Mouse (Mus musculus) forebrain, postnatal 0 days (tissue): ENCODE data around the gene Kcnh7. TPM values are rescaled to one million over a fixed set of nuclear protein-coding genes. Genes with fewer than 3 reads are reported as not detected.
"Not testable (repeated sequence)": the region's sequence is repeated elsewhere in the genome, so short reads cannot be mapped to it uniquely, and the experiment has no call there.

Source experiments
- ATAC-seq: fragments of 200-750 bp; cut with Nextera tagmentation; 2 replicates; pipeline ENCODE4 v1.8.0; 2017; ENCODE audit warnings: mild to moderate bottlenecking, moderate library complexity
- DNase-seq: peaks from one replicate; pipeline ENCODE4 v3.0.0-alpha.2; 2015
- H3K27ac ChIP-seq: fragments of 300-500 bp; sonication (generic); 2 replicates; pipeline ENCODE4 v1.5.1; 2014; ENCODE audit warnings: low read depth, mild to moderate bottlenecking, antibody characterized with exemption, low read length, moderate library complexity, mixed read lengths
- H3K27me3 ChIP-seq: fragments of 300-500 bp; sonication (generic); 2 replicates; pipeline ENCODE4 v1.6.1; 2014; ENCODE audit warnings: mild to moderate bottlenecking, low read length, mixed read lengths; ENCODE audit not compliant: insufficient read depth
- H3K36me3 ChIP-seq: fragments of 300-500 bp; sonication (generic); 2 replicates; pipeline ENCODE4 v1.6.1; 2014; ENCODE audit warnings: mild to moderate bottlenecking, moderate library complexity; ENCODE audit not compliant: insufficient read depth
- H3K4me1 ChIP-seq: fragments of 300-500 bp; sonication (generic); 2 replicates; pipeline ENCODE4 v1.6.1; 2014; ENCODE audit warnings: antibody characterized with exemption; ENCODE audit not compliant: insufficient read depth
- H3K4me2 ChIP-seq: fragments of 300-500 bp; sonication (generic); 2 replicates; pipeline ENCODE4 v1.6.1; 2014; ENCODE audit warnings: low read depth, mild to moderate bottlenecking, moderate library complexity
- H3K4me3 ChIP-seq: fragments of 300-500 bp; sonication (generic); 2 replicates; pipeline ENCODE4 v1.5.1; 2014; ENCODE audit warnings: low read depth, low read length, mixed read lengths
- H3K9ac ChIP-seq: fragments of 300-500 bp; sonication (generic); 2 replicates; pipeline ENCODE4 v1.6.1; 2014; ENCODE audit warnings: mild to moderate bottlenecking
- H3K9me3 ChIP-seq: fragments of 300-500 bp; sonication (generic); 2 replicates; pipeline ENCODE4 v1.6.1; 2016; ENCODE audit warnings: low read length
- CTCF ChIP-seq: sonication (generic); IDR thresholded peaks from 2 replicates; pipeline ENCODE4 v1.5.1; 2016; ENCODE audit warnings: antibody characterized with exemption, control low read depth, low read depth
- WGBS: fragments of 180-500 bp; shearing (Covaris S2); extraction: QIAGEN DNeasy Blood & Tissue Kit; methylation state at CpG from one replicate; pipeline ENCODE4 v1.1.7; 2014; 5-methylcytosine and 5-hydroxymethylcytosine counted together
- polyA plus RNA-seq: library from polyadenylated mRNA; unstranded; fragments of >200 nt; fragmentation: Nextera tagmentation; extraction: Ambion mirVana; gene quantifications from 2 replicates; pipeline ENCODE4 v1.2.1, GENCODE M21; 2015
- total RNA-seq: library from RNA; depleted of rRNA; stranded (reverse); fragments of >200 nt; gene quantifications from 2 replicates; pipeline ENCODE4 v1.2.3, GENCODE M21; 2014

Kcnh7 gene
- total and polyA plus RNA-seq, 2 experiments from 2014 or later: 7.3 to 17.9 TPM

DNA sequence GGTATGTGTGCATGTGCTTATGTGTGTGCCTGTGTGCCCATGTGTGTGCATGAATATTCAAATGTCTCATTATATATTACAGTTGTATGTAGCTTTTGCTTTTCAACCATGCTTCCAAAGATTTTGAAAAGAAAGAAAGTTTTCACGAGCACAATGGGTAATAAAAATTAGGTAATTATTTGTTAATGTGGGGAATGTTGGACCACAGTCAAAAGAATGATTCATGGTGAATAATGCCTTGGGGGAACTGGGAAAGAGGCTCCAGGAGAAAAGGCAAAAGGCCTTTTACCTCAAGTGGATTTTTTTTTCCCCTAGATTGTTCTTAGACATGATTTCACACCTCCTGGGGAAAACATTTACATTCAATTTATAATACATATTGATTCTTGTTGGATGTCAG, 458.1 kb downstream of the Kcnh7 start:
- H3K4me2 ChIP-seq: no peak overlapping the region

DNA sequence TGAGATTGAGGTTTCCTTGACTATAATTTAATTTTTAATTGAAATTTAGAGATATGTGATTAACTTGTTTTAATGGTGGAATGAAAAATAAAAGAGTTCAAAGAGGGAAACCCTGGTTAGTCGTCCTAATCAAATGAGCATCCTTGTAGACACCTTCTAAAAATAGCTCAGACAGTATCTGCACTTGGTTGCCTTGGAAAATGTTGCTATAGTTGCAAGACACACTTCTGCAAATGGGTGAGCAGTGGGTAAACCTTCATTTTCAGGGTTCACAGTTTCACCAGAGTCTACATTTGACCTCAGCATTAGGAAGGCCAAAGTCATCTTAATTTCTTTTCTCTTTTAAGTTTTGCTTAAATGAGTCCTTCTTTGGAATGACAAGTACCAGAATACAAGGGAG, 465.7 kb downstream of the Kcnh7 start:
- DNase-seq: peak; percentile 36
- Histone ChIP-seq H3K9ac (no peak overlapping the region), H3K4me3 (no peak overlapping the region), H3K9me3 (no peaks in the 10 kb centered on the region), H3K4me1 (no peaks in the 10 kb centered on the region), H3K36me3 (0 out of 2 replicates have a peak, but pooled peaks cover 4% of the 10 kb centered on the region), H3K4me2 (no peak overlapping the region), H3K27me3 (no peaks in the 10 kb centered on the region), H3K27ac (no peak overlapping the region)
- WGBS: 22% methylated on average over 1 of the region's 1 CpGs
- TF ChIP-seq CTCF: no peak
- ATAC-seq: peak; percentile 88

More for the DNA sequence above, 458.1 kb downstream of the Kcnh7 start:
- Histone ChIP-seq H3K4me3 (no peak overlapping the region), H3K9me3 (no peaks in the 10 kb centered on the region), H3K4me1 (no peaks in the 10 kb centered on the region), H3K27me3 (no peaks in the 10 kb centered on the region), H3K27ac (no peak overlapping the region), H3K9ac (no peak overlapping the region), H3K36me3 (no peaks in the 10 kb centered on the region)
- 32% methylated on average over 1 of the region's 1 CpGs for WGBS
- no peak for ATAC-seq
- no peak for TF ChIP-seq CTCF
- no peak for DNase-seq

DNA sequence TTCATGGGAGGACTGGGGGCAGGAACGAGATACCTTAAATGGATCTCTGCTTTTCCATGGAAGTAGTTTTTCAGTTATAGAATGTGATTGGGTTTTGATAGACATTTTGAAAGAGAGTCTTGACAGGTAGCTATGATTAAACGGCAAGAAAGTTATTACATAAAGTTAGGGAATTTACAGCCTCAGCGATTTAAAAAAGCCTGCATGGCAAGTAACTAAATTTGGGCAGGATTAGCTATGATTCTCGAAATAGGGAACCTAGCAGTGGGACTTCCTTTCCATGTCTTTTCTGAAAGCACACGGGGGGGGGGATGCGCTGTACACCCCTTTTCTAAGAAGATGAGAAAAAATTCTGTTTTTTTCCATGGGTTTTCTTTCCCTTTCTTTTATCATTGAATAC, 466.8 kb downstream of the Kcnh7 start:
- H3K27me3 ChIP-seq: no peaks in the 10 kb centered on the region
- H3K36me3 ChIP-seq: 0 out of 2 replicates have a peak, but pooled peaks cover 4% of the 10 kb centered on the region
- H3K4me2 ChIP-seq: no peak overlapping the region
- H3K9me3 ChIP-seq: no peaks in the 10 kb centered on the region
- 76% methylated on average over 6 of the region's 6 CpGs for WGBS
- no peak overlapping the region for H3K4me3 ChIP-seq
- DNase-seq (no peak), ATAC-seq (no peak)
- no peak for TF ChIP-seq CTCF
- 0 out of 2 replicates have a peak overlapping the region, but pooled peaks have one; percentile 42 for H3K27ac ChIP-seq
- no peak overlapping the region for H3K9ac ChIP-seq
- H3K4me1 ChIP-seq: no peaks in the 10 kb centered on the region

DNA sequence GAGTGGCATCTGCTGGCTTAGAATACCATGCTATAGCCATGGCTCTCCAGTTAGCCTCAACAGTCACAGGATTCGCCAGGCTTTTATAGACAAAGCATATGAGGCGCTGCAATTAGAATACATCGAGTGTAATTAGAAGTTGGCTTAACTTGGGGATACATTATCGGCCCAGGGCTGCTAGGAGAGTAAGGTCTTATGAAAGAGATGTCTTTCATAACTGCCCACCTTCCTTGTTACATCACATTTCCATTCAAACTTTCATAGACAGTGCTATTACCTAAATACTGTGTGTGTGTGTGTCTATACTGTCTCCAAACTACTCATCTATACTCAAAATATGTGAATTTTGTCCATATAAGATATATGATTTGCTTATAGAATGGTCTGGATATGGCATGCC, 468.8 kb downstream of the Kcnh7 start:
- ATAC-seq: no peak
- Histone ChIP-seq H3K27ac (no peak overlapping the region), H3K4me1 (no peaks in the 10 kb centered on the region), H3K4me2 (no peak overlapping the region), H3K4me3 (no peak overlapping the region), H3K27me3 (no peaks in the 10 kb centered on the region), H3K9me3 (no peaks in the 10 kb centered on the region), H3K9ac (no peak overlapping the region), H3K36me3 (0 out of 2 replicates have a peak, but pooled peaks cover 4% of the 10 kb centered on the region)
- 83% methylated on average over 4 of the region's 4 CpGs for WGBS
- TF ChIP-seq CTCF: no peak
- DNase-seq: no peak

DNA sequence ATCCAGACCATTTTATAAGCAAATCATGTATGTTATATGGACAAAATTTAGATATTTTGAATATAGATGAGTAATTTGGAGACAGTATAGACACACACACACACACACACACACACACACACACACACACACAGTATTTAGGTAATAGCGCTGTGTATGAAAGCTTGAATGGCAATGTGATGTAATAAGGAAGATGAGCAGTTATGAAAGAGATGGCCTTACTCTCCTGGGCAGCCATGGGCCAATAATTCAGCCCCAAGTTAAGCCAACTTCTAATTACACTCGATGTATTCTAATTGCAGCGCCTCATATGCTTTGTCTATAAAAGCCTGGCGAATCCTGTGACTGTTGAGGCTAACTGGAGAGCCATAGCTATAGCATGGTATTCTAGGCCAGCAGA, 469.7 kb downstream of the Kcnh7 start:
- not testable (repeated sequence) for H3K27ac ChIP-seq, ATAC-seq, H3K4me1 ChIP-seq, H3K27me3 ChIP-seq, H3K4me3 ChIP-seq, DNase-seq, H3K4me2 ChIP-seq, H3K9me3 ChIP-seq, H3K36me3 ChIP-seq, H3K9ac ChIP-seq
- WGBS: 88% methylated on average over 4 of the region's 4 CpGs

DNA sequence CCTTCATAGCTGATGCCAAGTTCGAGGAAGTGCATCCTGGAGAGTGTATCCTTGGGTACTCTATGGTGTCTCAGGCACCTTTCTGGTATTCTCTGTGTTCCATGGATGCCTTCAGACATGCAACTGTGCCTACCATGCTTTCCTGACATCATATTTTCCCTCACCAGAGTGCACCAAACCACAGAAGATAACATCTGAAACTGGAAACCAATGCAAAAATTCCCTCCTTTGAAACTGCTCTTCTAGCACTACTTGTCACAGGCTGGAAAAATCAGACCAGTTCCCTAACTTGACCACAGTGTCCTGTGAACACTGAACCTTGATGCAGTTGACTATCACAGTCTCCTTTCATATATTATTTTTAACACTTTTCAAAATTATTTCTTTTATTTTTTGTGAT, 474.5 kb downstream of the Kcnh7 start:
- H3K27me3 ChIP-seq: no peaks in the 10 kb centered on the region
- H3K4me3 ChIP-seq: no peak overlapping the region
- H3K9ac ChIP-seq: no peak overlapping the region
- H3K27ac ChIP-seq: no peak overlapping the region
- no peak overlapping the region for H3K4me2 ChIP-seq
- ATAC-seq: no peak
- no peaks in the 10 kb centered on the region for H3K4me1 ChIP-seq
- no peaks in the 10 kb centered on the region for H3K9me3 ChIP-seq
- 81% methylated on average over 1 of the region's 1 CpGs for WGBS
- peaks cover 10% of the 10 kb centered on the region; the same call in 1 of the 2 replicates for H3K36me3 ChIP-seq
- no peak for DNase-seq
- TF ChIP-seq CTCF: no peak

DNA sequence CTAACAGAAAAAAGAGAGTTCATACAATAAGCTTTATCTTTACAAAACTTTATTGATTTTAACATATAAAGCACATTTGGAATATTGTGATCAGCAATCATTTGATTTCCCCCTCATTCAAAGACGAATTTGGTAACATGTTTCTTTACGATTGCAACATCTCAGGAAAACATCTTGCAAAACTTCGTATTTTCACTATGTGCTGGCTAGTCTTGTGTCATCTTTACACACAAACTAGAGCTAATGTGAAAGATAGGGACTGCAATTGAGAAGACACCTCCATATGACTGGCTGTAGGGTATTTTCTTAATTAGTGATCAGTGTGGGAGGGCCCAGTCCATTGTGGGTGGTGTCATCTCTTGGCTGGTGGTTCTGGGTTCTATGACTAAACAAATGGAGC, 477.8 kb downstream of the Kcnh7 start:
- no peak for TF ChIP-seq CTCF
- no peak overlapping the region for H3K27ac ChIP-seq
- H3K9ac ChIP-seq: no peak overlapping the region
- H3K9me3 ChIP-seq: no peaks in the 10 kb centered on the region
- no peak overlapping the region for H3K4me3 ChIP-seq
- H3K36me3 ChIP-seq: peaks cover 11% of the 10 kb centered on the region; the same call in 1 of the 2 replicates
- DNase-seq: no peak
- WGBS: 91% methylated on average over 3 of the region's 3 CpGs
- no peaks in the 10 kb centered on the region for H3K4me1 ChIP-seq
- H3K4me2 ChIP-seq: no peak overlapping the region
- H3K27me3 ChIP-seq: no peaks in the 10 kb centered on the region
- no peak for ATAC-seq

DNA sequence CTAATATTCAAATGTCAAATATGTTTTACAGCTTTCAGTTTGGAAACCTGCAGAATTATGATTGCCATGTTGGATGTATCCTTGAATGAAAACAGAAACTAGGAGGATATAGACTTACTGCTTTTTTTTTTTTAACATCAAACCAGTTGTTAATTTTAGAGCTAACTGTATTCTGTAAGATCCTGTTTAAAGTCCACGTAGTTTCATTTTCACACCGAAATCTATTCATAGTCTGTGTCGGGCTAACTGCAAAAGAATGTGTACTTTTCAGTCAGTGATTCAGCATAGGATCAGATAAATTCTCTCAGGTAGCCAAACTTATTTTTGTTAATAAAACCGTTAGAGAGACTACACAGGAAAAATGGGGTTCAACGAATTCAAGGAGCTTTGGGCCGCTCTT, 498.2 kb downstream of the Kcnh7 start:
- H3K27ac ChIP-seq: no peak overlapping the region
- H3K4me3 ChIP-seq: no peak overlapping the region
- no peak for TF ChIP-seq CTCF
- DNase-seq (no peak), ATAC-seq (no peak)
- H3K9me3 ChIP-seq: no peaks in the 10 kb centered on the region
- no peak overlapping the region for H3K4me2 ChIP-seq
- WGBS: 87% methylated on average over 6 of the region's 6 CpGs
- H3K27me3 ChIP-seq: no peaks in the 10 kb centered on the region
- H3K9ac ChIP-seq: no peak overlapping the region
- H3K4me1 ChIP-seq: no peaks in the 10 kb centered on the region
- no peaks in the 10 kb centered on the region for H3K36me3 ChIP-seq
